Mouse (Mus musculus): Measurements from ENCODE around the gene Rab40c.

GRCm38 (mm10) chr17:25844396-25844901 lies 75.1 kb downstream of the Rab40c start, which contains the start of gene Rhot2:
- no peak for TF ChIP-seq MYB (IDR thresholded peaks at IDR 0.05; ENCODE audit: low read depth, low read length)
- TF ChIP-seq BHLHE40 (IDR thresholded peaks at IDR 0.05; ENCODE audit: borderline replicate concordance, low read depth, low read length) = no peak
- TF ChIP-seq HCFC1 (IDR thresholded peaks at IDR 0.05; ENCODE audit: low read depth, low read length) = peak; percentile 84
- no peak for TF ChIP-seq E2F4 (IDR thresholded peaks at IDR 0.05; ENCODE audit: borderline replicate concordance, low read depth, low read length)
- peak in 1 of 3 experiments; percentile 29; a peak in 2 of 6 replicates for TF ChIP-seq CTCF (IDR thresholded peaks at IDR 0.05 in 2 of 3, conservative IDR thresholded peaks at IDR 0.05 in 1 of 3; ENCODE audit: control insufficient read depth in 1 of 3, insufficient read depth in 1 of 3, low read depth in 2 of 3, low read length in 3 of 3, poor library complexity in 1 of 3, severe bottlenecking in 1 of 3)
- TF ChIP-seq CHD2 (IDR thresholded peaks at IDR 0.05; ENCODE audit: low read length) = no peak

Data from MEL (cell line).